Mouse (Mus musculus): Measurements from ENCODE around the gene Carmil1.

Carmil1 gene

DNA sequence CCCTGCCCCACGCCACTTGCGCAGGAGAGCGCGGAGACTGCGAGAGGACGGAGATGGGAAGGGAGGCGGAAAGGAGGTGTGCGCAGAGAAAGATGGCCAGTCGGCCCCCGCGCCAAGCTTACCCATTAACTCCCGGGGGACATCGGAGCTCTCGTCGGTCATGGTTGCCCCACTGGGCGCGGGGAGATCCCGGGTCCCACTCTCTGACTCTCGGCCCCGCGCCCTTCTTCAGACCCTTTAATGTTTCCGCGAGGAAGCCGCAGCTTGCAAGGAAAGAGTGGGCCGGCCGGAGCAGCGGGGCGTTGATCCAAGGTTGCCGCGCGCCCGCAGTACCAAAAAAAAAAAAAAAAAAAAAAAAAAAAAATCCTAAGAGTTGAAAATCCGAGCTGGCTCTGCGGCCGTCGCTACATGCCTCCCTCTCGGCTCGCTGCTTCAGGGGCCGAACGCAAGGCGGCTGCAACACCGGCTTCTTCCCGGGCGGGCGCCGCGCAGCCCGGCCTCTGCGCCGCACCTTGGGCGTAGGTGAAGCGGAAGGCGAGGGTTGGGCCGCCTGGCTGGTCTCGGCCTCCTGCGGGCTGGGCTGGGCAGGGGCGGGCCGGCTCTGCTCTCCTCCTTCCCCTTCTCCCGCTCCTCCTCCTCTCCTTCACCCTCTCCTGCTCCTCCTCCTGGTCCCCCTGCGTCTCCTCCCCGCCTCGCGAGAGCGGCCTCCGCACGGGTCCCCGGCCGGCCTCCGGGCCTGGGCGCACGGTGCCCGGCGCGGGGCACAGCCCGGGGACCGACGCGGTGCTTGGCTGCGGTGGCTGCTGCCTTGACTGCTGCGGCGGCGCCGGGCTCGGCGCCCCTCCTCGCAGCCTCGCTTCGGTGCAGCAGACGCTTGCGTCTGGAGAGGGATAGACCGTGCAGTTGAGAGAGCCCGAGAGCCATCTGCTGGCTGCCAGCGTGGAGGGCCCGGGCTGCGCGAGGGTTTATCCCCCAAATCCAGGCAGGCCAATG lies at the start of gene Carmil1:
TSS of gene Carmil1 (minus strand) at position 357 of the 993 bp plus-strand sequence.
- DNase-seq, result peak; percentile 77 to 78

DNA sequence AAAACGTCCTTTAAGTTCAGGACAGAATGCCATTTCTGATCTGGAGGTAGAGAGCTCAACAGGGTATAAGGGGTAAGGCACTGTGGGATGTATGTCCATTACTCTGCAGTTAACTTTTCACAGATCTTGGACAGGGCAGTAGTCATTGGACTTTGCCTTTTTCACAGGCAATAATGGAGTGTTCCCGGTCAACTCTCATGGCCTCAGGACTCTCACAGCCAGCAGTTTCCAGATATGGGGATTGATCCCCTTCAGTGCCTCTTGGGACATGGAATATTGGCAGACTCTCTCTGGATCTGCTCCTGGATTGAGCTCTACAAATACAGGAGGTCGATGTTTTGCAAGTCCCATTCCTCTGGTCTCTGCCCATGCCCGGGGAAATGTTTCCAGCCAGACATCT lies 49.5 kb upstream of the Carmil1 start:
- no peak for DNase-seq

DNA sequence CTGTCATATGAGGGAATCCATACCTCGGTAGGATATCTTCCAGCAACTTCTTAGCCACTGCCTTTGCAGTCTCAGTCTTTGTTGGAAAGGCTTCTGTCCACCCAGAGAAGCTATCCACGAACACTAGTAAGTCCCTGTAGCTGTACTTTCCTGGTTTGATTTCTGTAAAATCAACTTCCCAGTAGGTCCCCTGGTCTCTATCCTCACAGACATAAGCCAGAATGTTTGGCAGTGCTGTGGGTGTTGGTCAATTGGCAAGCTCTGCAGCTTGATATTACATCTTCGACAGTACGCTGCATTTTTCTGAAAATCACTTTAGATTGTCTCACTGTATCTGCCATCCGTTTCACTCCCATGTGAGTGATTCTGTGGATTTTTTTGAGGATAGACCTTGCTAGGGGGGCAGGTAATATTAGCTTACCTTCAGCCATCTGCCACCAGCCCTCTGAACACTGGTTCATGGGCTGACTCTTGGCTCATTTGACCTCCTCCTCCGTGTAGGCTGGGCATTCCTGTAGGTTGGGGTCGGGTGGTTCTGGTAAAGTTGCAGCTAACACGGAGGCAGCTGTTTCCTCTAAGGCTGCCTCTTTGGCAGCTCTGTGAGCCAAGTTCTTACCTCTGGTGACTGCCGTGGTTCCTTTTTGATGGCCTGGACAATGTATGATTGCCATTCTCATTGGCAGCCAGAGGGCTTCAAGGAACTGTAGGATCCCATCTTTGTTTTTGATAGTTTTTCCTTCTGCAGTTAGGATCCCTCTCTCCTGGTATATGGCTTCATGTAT lies 47.6 kb upstream of the Carmil1 start:
- no peak for DNase-seq

DNA sequence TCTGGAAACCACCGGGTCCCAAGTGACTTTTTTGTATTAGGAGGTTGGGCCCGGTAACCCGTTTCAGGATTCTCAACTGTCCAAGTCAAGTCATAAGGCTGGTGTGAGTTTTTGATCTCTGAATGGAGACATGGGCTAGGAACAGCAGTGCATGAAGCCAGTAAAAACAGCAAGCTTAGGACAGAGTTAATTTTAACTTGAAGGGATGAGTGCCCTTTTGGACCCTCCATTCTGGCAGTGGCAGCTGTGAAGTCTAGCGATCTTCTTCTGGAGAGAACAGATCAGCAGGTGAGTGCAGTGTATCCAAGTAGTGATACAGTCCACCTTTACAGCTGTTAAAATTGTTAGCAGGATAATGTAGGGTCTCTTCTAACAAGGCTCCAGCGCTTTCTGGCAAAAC lies 46.6 kb upstream of the Carmil1 start, which contains the start of gene Cmah:
TSS of gene Cmah (plus strand) at position 204 of the 400 bp plus-strand sequence.
- DNase-seq, result no peak

DNA sequence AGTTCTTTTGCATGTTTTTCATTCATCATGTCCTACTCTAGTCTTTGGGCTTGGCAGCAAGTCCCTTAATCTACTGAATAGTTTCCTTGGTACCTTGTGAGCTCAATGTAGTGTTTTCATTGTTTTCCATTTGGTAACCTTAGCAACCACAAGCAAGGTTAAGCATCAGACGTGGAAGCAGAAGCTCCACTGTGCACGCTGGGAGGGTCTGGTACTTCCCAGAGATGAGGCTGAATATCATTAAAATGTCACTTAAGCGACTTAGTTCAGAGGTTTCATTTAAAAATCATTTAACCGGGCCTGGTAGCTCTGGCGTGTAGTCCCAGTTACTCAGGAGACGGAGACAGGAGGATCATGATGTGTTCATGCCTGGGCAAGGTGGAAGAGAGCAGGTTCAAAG lies 40.7 kb upstream of the Carmil1 start:
- DNase-seq, result no peak

DNA sequence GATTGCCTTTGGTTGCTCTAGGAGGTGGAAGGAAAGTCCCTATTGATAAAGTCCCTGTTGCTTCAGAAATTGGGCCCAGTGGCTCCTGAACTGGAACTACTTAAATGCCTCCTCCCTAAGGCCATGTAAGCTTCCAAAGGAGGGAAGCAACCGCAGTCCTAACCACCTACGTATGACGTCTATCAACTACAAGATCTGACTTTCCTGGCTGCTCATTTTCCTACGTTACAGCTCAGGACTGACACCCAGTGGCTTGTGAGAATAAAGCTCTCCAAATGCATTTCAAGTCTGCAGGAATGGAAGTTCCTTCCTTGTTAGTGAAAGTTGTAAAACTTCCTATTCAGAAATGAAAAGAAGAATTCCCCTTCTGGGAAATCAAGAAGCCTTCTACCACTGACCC lies 38.0 kb upstream of the Carmil1 start:
- peak; percentile 15 to 29 for DNase-seq

DNA sequence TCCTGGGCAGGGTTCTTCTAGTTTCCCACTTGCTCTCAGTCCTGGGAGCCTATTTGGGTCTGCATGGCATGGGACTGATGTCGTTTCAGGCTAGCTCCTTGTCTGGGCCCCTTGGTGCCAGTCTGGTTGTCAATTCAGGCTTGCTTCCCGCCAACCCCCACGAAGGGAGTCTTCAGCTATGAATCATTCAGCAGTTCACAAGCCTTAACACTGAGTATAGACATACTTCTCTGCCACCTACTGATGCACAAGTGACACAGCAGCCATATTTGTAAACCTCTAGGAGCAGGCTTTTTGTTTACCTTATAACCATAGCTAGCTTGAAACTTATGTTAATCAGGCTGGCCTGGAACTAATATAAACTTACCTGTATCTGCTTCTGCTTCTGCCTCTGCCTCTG lies 36.0 kb upstream of the Carmil1 start:
- DNase-seq, result no peak

DNA sequence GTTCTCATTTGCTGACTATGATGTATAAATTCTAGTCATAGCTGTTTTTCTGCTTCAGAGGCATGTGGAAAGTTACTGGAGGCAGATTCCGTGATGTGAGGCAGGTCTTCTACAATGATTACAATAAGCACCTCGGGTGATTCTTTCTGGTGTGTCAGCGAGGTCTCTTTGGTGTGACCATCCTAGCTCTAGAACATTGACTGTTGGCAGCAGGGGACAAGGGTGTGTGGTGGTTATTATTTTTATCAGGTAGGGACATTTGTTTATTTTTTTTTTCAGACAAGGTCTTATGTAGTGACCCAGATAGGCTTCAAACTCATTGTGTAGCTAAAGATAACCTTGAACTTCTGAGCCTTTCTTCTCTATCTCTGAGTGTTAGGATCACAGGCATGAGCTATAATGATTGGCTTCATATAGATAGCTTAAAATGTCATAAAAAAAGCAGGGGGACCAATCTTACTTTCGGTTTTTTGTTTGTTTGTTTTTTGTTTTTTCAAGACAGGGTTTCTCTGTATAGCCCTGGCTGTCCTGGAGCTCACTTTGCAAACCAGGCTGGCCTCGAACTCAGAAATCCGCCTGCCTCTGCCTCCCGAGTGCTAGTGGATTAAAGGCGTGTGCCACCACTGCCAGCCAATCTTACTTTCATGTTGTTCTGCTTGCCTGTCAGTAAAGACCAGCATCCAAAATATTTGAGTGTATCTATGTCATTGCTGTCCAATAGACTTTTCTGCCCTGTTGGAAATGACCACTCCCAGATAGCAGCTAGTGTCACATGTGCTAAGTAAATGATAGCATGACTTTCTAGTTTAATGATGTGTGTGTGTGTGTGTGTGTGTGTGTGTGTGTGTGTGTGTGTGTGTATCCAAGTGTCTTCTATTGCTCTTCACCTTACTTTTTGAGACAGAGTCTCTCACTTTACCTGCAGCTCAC lies 30.7 kb upstream of the Carmil1 start:
- DNase-seq, result no peak

DNA sequence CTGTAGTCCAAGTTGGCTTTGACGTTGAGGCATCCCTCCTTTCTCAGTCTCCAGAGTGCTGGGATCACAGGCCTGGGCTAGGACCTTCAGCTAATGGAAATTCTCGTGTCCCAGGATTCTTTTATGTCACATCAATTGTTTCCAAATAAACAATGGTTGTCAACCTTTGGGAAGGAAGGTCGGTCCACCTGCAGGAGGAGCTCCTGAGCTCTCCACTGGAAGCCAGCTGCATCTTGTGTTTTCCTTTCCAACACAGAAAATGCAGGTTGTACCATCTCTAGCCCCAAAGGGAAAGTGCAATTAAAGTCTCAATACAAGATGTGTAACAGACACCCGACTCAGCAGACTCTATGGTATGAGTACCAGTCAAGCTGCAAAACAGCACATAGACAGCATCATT lies 25.7 kb upstream of the Carmil1 start:
- DNase-seq, result peak; percentile 18 to 24

DNA sequence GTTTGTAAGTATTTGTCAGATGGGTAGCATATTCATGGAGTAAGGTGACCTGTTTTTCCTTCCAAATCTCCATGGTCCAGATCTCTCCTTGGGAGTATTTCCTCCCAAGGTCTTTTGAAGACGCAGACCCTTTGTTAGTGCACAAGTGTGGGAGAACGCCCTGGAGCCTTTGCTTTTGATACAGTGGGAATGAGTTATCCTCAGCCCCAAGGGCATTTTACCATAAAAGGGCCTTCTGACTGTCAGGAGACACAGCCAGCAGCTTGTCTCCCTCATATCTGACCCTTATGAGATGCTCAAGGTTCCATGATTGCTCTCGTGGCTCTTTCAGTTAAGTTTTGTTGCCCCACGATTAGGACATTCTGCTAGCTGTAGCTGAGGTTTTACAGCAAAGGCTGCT lies 24.9 kb upstream of the Carmil1 start:
- no peak for DNase-seq

DNA sequence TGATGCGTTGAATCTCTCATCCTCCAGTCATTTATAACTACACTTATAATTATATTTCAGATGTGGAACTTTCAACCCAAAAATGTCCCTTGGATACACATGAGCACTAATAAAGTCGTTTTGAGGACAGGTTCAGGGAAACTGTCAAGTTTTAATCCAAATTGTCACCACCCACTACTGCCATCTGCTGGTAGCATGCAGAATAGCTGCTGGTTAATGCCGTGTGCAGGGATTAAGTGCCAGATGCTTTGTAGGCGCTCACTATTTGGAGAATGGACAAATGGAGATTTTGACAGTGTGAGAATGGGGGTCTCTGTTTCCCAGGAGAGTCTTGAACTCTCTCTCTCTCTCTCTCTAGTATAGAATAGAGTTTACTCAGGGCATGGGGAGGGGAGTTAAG lies 16.7 kb upstream of the Carmil1 start:
- DNase-seq, result peak; percentile 70 to 71

DNA sequence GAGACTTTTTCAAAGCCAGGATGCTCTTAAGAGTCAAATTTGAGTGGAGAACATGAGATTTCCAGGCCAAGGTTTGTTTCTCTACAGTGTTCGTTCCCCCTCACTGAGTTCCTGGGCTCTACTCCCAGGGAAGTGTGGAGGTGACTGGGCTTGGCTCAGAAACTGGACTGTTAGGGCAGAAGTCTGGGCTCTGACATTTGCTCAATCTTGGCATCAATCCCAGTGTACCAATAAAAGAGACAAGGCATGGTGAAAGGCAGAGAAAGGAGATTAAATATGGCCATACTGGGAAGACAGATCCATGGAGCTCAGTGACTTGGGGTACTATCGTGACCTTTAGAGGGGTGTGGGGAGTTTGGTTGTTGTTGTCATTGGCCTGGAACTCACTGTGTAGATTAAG lies 6.8 kb upstream of the Carmil1 start:
- no peak for DNase-seq

DNA sequence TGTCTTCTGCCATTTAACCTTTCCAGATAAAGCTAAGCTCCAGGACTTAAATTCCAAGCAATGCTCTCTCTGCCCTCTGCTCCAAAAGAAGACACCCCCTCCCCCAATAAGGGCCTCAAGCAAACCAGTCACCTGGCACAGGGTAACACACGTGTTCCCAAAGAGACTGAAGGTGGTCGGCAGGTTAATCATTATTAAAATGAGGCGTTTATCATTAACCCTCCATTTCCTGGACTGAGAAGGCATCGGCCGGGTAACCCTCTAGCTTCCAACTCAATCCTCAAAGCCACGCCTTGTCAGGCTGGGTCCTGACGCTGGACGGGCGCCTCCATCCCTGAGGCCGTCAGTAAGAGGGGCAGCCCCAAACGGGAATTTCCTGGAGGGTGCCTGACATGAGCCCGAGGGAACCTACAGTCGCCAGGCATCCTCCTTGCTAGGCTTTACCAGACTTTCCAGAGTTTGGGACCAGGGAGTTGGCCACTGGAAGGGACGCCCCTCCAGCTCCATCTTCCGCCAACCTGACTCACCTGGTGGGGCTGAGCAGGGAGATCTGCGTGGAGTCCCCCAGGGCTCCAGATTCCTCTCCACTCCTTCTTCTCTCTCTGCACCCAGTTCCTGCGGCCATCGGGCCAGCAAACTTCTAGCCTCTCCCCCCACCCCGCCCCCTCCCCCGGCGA lies 695 bp downstream of the Carmil1 start:
- DNase-seq, result peak in 1 of 2 experiments; percentile 7

DNA sequence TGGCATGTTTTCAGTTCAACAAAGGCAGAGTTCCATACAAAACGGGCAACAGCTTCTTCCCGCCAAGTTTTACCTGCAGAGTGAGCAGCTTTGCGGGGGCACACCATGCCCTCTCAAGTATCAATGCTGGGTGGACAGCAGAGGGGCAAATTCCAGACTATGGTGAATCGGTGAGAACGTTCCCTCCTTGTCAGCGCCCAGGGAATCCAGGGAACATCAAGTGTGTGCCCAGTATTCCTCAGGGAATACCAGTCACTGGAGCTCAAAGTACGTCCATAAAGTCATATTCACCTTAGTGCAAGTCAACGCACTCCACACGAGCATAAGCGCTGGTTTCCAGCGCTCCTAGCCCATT lies 1.2 kb downstream of the Carmil1 start:
- no peak for DNase-seq

DNA sequence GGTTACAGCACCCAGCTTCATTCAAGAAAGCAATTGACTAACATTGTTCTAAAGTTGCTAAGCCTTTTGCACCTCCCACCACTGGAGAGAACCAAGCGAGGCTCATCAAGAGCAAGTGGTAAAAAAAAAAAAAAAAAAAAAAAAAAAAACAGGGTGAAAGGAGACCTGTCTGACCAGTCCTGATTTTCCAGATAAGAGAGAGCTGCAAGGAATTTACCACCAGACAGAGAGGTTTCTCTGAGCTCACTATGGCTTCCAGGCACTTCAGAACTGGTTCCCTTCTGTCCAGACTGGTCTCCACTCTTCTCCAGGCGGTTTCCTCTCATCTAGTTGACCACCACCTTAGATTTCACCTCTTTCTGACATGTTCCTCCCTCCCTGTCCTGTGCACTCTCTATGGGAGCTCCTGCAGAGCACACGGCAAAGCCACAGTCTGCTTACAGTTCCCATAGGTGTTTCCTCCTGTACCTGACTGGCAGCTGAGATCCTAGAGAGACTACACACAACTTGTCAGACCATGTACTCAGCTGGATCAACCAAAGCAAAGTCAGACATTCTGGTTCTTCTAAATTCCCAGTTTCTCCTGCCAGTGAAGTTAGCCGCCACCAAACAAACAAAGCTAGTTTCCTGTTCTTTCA lies 7.7 kb downstream of the Carmil1 start:
- no peak for DNase-seq

DNA sequence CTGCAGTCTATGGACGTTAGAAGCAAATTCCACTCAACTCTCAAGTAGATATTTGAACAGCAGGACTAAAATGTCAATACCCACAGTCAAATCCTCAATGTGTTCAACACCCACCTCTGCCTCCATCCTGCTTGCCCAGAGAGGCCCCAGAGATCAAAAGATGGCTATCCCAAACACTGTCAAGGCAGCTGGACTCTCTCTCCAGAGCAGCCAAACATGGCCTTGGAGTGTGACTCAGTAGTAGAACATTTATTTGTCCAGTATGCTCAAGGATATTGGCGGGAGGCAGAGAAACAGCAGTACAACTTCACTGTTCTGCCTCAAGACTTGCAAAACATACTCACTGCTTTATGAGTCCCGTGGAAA lies 11.5 kb downstream of the Carmil1 start:
- no peak for DNase-seq

DNA sequence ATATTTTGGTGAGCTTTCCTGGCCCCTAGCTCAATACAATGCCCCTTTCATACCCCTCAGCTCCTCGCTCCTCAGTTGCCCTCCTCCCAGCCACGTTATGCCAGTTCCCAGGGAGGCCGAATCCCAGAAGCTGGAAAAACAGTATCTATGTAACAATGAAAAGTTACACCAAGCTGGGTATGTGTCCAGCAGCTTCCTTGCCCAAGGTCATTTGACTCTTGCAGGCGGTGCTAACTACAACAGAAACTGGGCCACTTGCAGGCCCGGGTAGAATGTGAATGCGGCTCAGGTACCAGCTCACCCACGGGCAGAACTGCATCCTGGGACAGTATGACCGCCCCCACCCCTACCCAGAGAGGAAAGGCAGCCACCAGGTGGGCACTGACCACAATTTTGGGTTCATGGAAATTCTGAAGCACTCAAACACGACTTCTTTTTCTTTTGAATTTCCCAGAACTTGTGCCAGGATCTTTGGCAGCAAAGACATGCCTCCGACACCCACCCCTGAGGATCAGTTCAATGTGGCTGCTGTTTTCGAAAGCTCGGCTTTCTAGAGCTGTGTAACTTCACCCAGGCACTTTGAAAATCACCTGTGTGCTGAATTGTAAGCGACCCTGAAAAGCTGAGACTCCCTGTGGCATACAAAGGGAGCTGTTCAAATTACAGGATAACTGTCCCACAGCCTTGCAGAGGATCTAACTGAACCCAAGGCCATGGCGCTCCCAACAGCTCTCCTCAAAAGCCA lies 12.1 kb downstream of the Carmil1 start:
- no peak for DNase-seq

DNA sequence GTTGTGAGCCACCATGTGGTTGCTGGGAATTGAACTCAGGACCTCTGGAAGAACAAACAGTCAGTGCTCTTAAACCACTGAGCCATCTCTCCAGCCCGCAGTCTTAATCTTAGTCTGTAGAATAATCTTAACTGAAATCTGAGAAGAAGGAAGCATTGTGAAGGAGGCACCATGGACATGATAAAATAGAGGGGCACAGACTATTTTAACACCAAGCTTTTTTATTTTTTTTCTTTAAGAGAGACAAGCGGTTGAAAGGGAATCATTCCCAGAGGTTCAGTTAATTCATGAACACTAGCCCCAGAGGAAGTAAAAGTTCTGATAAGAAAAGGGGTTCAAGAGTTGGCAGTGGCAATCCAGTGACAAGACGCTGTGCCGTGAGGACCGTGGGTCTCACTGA lies 15.8 kb downstream of the Carmil1 start:
- no peak for DNase-seq

DNA sequence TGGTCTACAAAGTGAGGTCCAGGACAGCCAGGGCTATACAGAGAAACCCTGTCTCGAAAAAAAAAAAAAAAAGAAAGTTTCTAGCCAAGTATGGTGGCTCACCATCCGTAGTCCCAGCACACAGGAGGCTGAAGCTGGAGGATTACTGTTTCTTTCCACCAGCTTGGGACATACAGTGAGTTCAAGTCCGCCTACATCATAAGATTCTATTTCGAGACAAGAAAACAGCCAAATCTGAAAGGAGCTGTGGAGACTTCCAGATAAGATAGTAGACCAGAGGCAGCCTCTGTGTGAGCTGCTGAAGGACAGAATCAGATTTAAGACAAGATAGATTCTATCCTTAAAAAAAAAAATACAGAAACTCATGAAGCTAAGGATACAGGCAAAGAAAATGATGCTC lies 17.0 kb downstream of the Carmil1 start:
- DNase-seq, result no peak

DNA sequence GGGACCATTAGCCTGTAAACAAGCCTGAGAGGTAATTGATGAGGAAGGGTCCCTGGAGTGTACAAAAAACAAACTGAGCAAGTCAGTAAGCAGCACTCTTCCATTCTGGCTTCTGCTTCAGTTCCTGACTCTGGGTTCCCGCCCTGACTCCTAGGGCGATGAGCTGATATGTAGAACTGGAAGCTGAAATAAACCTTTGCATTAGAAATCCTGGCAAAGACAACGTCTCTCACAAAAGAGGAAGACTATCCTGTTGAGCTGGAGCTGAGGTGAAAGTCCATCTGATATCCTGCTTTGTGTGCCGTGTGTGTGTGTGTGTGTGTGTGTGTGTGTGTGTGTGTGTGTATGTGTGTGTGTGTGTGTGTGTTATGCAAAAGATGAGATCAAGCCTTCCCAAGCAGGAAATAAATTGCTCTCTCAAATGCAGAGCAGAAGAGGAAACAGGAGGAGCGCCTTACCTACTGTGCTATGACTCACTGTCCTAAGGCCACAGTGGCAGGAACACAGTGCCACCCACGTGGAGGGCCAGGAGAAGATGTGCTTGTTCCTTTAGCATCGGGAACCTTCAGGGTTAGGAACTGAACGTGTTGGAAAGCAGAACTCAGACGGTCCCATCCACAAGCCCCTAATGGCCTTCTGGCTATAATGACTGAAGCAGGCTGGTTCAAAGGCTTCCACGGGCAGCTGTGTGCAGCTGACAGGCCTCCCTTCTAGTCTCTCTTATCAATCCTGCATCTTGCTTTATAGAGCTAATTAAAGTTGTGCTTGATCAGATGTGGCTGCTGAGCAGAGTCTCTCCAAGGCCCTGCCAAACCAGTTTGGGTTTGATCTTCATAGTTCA lies 19.6 kb downstream of the Carmil1 start:
- DNase-seq, result no peak

Data from B cell, adult 2 months (primary cell).